Mouse (Mus musculus): ENCODE measurements around the gene Isg15.

DNA sequence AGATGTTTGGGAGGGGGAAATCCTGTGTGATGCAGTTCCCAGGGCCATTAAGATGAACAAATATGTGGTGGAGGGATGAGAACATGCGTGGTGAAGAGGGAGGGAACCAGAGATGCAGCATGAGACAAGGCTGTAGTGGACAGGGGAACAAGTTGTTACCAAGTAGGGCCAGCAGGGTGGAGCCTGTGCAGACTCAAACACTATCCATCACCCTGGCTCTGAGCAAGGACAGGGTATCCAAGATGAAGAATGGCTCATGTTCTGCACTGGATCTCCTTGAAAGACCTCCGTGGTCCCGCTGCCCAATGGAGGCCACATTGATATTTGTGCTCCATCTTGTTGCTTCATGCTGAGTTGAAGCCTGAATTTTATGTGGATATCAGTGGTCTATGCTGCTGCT lies 45.8 kb downstream of the Isg15 start:
- TF ChIP-seq CTCF (IDR thresholded peaks at IDR 0.05; ENCODE audit: borderline replicate concordance, insufficient read depth, low read length) (no peak), POLR2A (IDR thresholded peaks at IDR 0.05; ENCODE audit: low read depth, low read length) (no peak)

Measured in embryonic fibroblast, embryonic 13.5 days (primary cell).